In genomic region chr4:129286683-129287471, GRCm38 (mm10) we compare ENCODE assay signal across 8 mouse cellular contexts. TPM values are rescaled to one million over a fixed set of nuclear protein-coding genes. Genes with fewer than 3 reads are reported as not detected.
DNase-seq lines count a peak whose midpoint lies in the region; ATAC-seq and TF ChIP-seq lines count a peak whose summit lies in the region.

No protein-coding gene starts in this region.

- no peaks in the 10 kb centered on the region for H3K36me3 ChIP-seq in spleen, adult 2 months (ENCODE audit: control insufficient read depth, insufficient read depth, low read length)
- H3K36me3 ChIP-seq in hindbrain, embryonic 10.5 days: no peaks in the 10 kb centered on the region

- H3K27me3 ChIP-seq in spleen, adult 2 months (ENCODE audit: control insufficient read depth, insufficient read depth, low read length): peaks cover 9% of the 10 kb centered on the region
- peaks cover 55% of the 10 kb centered on the region for H3K27me3 ChIP-seq in hindbrain, embryonic 10.5 days (ENCODE audit: insufficient read depth, poor library complexity, severe bottlenecking)

- TF ChIP-seq CTCF in spleen, adult 2 months (IDR thresholded peaks at IDR 0.05; ENCODE audit: extremely low read depth, insufficient read depth, insufficient read length, insufficient replicate concordance): no peak
- TF ChIP-seq CTCF in embryonic fibroblast, embryonic 13.5 days (IDR thresholded peaks at IDR 0.05; ENCODE audit: borderline replicate concordance, insufficient read depth, low read length): no peak

- H3K4me3 ChIP-seq in spleen, adult 2 months (ENCODE audit: extremely low read depth, insufficient read depth, insufficient read length): peak overlapping the region; percentile 40
- peak overlapping the region; percentile 52 for H3K4me3 ChIP-seq in embryonic fibroblast, embryonic 13.5 days (ENCODE audit: insufficient read depth, low read length)
- peak overlapping the region; percentile 64 for H3K4me3 ChIP-seq in hindbrain, embryonic 10.5 days

- DNase-seq in spleen, adult 2 months (ENCODE audit: low read depth in 1 of 2, low spot score in 2 of 2): no peak
- DNase-seq in spleen, postnatal 14 days (ENCODE audit: low spot score in 2 of 2): no peak
- peak; percentile 49 for DNase-seq in hindbrain, embryonic 10.5 days (ENCODE audit: low spot score)
- DNase-seq in frontal cortex, postnatal 10 days (ENCODE audit: low spot score in 2 of 2): no peak
- no peak for DNase-seq in left cerebral cortex, postnatal 25 days (ENCODE audit: low spot score in 2 of 2)
- no peak for DNase-seq in thymus, postnatal 25 days

- WGBS in spleen, adult 2 months: 5% methylated on average over 28 of the region's 28 CpGs
- WGBS in hindbrain, embryonic 10.5 days: 4% methylated on average over 28 of the region's 28 CpGs

- no peak for TF ChIP-seq POLR2A in spleen, adult 2 months (IDR thresholded peaks at IDR 0.05; ENCODE audit: low read depth, low read length)
- no peak for TF ChIP-seq POLR2A in embryonic fibroblast, embryonic 13.5 days (IDR thresholded peaks at IDR 0.05; ENCODE audit: low read depth, low read length)

- peaks cover 6% of the 10 kb centered on the region for H3K4me1 ChIP-seq in spleen, adult 2 months (ENCODE audit: control insufficient read depth, insufficient read depth, insufficient read length)
- H3K4me1 ChIP-seq in embryonic fibroblast, embryonic 13.5 days (ENCODE audit: control insufficient read depth, insufficient read depth, low read length): peaks cover 3% of the 10 kb centered on the region; the same call in 1 of the 2 replicates
- H3K4me1 ChIP-seq in hindbrain, embryonic 10.5 days (replicated peaks): peaks cover 30% of the 10 kb centered on the region

- H3K9me3 ChIP-seq in hindbrain, embryonic 10.5 days: no peaks in the 10 kb centered on the region

- ATAC-seq in megakaryocyte progenitor cell, adult 5-6 weeks (replicated peaks; ENCODE audit: poor library complexity): 0 out of 2 replicates have a peak, but pooled peaks have one; percentile 17

- intact Hi-C loops in left cerebral cortex, postnatal 25 days (cut with DNase I): no loop called here

- H3K27ac ChIP-seq in spleen, adult 2 months (ENCODE audit: insufficient read depth, low read length): no peak overlapping the region
- peak overlapping the region; percentile 42; the same call in 1 of the 2 replicates for H3K27ac ChIP-seq in embryonic fibroblast, embryonic 13.5 days (ENCODE audit: insufficient read depth, low read length)
- H3K27ac ChIP-seq in hindbrain, embryonic 10.5 days: peak overlapping the region; percentile 79

RNA-seq across cellular contexts. Expression of gene Sync, which starts 0.5 kb away (rescaled TPM):
- polyA plus RNA-seq in spleen, adult 2 months (2012; rRNA removed): 0.63 and 1.00 TPM in 2 replicates
- polyA plus RNA-seq in embryonic fibroblast, embryonic 13.5 days (2011; ENCODE audit: insufficient read length, low read depth, missing spikeins): 9.4 and 15.0 TPM in 2 replicates
- polyA plus RNA-seq in hindbrain, embryonic 10.5 days (2016; fragmentation: Nextera tagmentation; extraction: Ambion mirVana): 0.37 and 0.63 TPM in 2 replicates
- not detected in 2 replicates for total RNA-seq in megakaryocyte progenitor cell, adult 5-6 weeks (2015)
- 0.08 TPM in 1 of 2 replicates, not detected in the other for total RNA-seq in megakaryocyte progenitor cell, adult 5-6 weeks (2017)
- 1 to 10 TPM; 1.4 to 1.6 TPM for total RNA-seq in left cerebral cortex, postnatal 25 days (2021)

RNA-seq across cellular contexts. Expression of gene C77080, which starts 25.7 kb away (rescaled TPM):
- polyA plus RNA-seq in spleen, adult 2 months (2012; rRNA removed): 2.9 and 3.5 TPM in 2 replicates
- polyA plus RNA-seq in embryonic fibroblast, embryonic 13.5 days (2011; ENCODE audit: insufficient read length, low read depth, missing spikeins): 7.0 and 11.0 TPM in 2 replicates
- polyA plus RNA-seq in hindbrain, embryonic 10.5 days (2016; fragmentation: Nextera tagmentation; extraction: Ambion mirVana): 3.0 and 3.7 TPM in 2 replicates
- total RNA-seq in megakaryocyte progenitor cell, adult 5-6 weeks (2015): 0.12 and 0.25 TPM in 2 replicates
- total RNA-seq in megakaryocyte progenitor cell, adult 5-6 weeks (2017): not detected in 2 replicates
- 10 to 100 TPM; 19.5 to 28.2 TPM for total RNA-seq in left cerebral cortex, postnatal 25 days (2021)

RNA-seq across cellular contexts. Expression of gene Rbbp4, which starts 48.3 kb away (rescaled TPM):
- 16.3 and 16.6 TPM in 2 replicates for polyA plus RNA-seq in spleen, adult 2 months (2012; rRNA removed)
- 183 and 229 TPM in 2 replicates for polyA plus RNA-seq in embryonic fibroblast, embryonic 13.5 days (2011; ENCODE audit: insufficient read length, low read depth, missing spikeins)
- 470 and 520 TPM in 2 replicates for polyA plus RNA-seq in hindbrain, embryonic 10.5 days (2016; fragmentation: Nextera tagmentation; extraction: Ambion mirVana)
- 233 and 259 TPM in 2 replicates for total RNA-seq in megakaryocyte progenitor cell, adult 5-6 weeks (2015)
- total RNA-seq in megakaryocyte progenitor cell, adult 5-6 weeks (2017): 122 and 137 TPM in 2 replicates
- 100 to 1,000 TPM; 121 to 127 TPM for total RNA-seq in left cerebral cortex, postnatal 25 days (2021)

RNA-seq across cellular contexts. Expression of gene Zbtb8os, which starts 48.6 kb away (rescaled TPM):
- 8.2 and 9.2 TPM in 2 replicates for polyA plus RNA-seq in spleen, adult 2 months (2012; rRNA removed)
- 91.1 and 110 TPM in 2 replicates for polyA plus RNA-seq in embryonic fibroblast, embryonic 13.5 days (2011; ENCODE audit: insufficient read length, low read depth, missing spikeins)
- 45.4 and 54.7 TPM in 2 replicates for polyA plus RNA-seq in hindbrain, embryonic 10.5 days (2016; fragmentation: Nextera tagmentation; extraction: Ambion mirVana)
- total RNA-seq in megakaryocyte progenitor cell, adult 5-6 weeks (2015): 81.4 and 89.6 TPM in 2 replicates
- total RNA-seq in megakaryocyte progenitor cell, adult 5-6 weeks (2017): 94.6 and 102 TPM in 2 replicates
- 10 to 100 TPM; 23.8 to 26.4 TPM for total RNA-seq in left cerebral cortex, postnatal 25 days (2021)

Comparison
In these comparisons a context has a peak if more than half of its experiments do, and no peak if none do; other contexts are left out.
1. RNA of gene Rbbp4, which starts 48.3 kb away (polyA plus RNA-seq): 470 to 520 TPM in hindbrain, embryonic 10.5 days and 183 to 229 TPM in embryonic fibroblast, embryonic 13.5 days; 16.3 to 16.6 TPM in spleen, adult 2 months; every median in the first group is over 10 times any median in the second.
2. Peak in every context shown above with its lines, with median percentiles within 50 percentile points of each other: H3K4me3 ChIP-seq.